Mouse (Mus musculus) lung, postnatal 10 days (tissue): ENCODE measurements around the gene Zc3h12c.

Experiments used
- DNase-seq: peaks from one replicate; pipeline ENCODE4 v3.0.0; 2021

Gene Zc3h12c

GRCm38 (mm10) chr9:52165076-52165705, 3.2 kb downstream of the Zc3h12c start:
- no peak for DNase-seq

GRCm38 (mm10) chr9:52160512-52160911, 7.9 kb downstream of the Zc3h12c start:
- no peak for DNase-seq

GRCm38 (mm10) chr9:52158561-52158960, 9.8 kb downstream of the Zc3h12c start:
- no peak for DNase-seq

- DNase-seq = no peak
These were observed 13.0 kb downstream of the Zc3h12c start for GRCm38 (mm10) chr9:52155417-52155816.

- peak; percentile 50 for DNase-seq
These were observed 14.1 kb downstream of the Zc3h12c start for GRCm38 (mm10) chr9:52154253-52154652.

GRCm38 (mm10) chr9:52152076-52152826, 16.1 kb downstream of the Zc3h12c start:
- DNase-seq = no peak

- DNase-seq = no peak
These were observed 18.6 kb downstream of the Zc3h12c start for GRCm38 (mm10) chr9:52149768-52150167.

- DNase-seq = no peak
These were observed 19.1 kb downstream of the Zc3h12c start for GRCm38 (mm10) chr9:52149286-52149685.

GRCm38 (mm10) chr9:52148831-52149230, 19.5 kb downstream of the Zc3h12c start:
- DNase-seq = no peak

- no peak for DNase-seq
These were observed 20.1 kb downstream of the Zc3h12c start for GRCm38 (mm10) chr9:52148311-52148710.

GRCm38 (mm10) chr9:52146241-52146640, 22.1 kb downstream of the Zc3h12c start:
- no peak for DNase-seq

- DNase-seq = no peak
These were observed 35.6 kb downstream of the Zc3h12c start for GRCm38 (mm10) chr9:52132771-52133170.

GRCm38 (mm10) chr9:52130348-52130747, 38.0 kb downstream of the Zc3h12c start:
- peak; percentile 37 for DNase-seq

GRCm38 (mm10) chr9:52125225-52125624, 43.1 kb downstream of the Zc3h12c start:
- no peak for DNase-seq

- no peak for DNase-seq
These were observed 49.2 kb downstream of the Zc3h12c start for GRCm38 (mm10) chr9:52119212-52119611.

GRCm38 (mm10) chr9:52113091-52113490, 55.3 kb downstream of the Zc3h12c start:
- no peak for DNase-seq

GRCm38 (mm10) chr9:52110738-52111137, 57.6 kb downstream of the Zc3h12c start:
- DNase-seq = no peak

- no peak for DNase-seq
These were observed 61.2 kb downstream of the Zc3h12c start for GRCm38 (mm10) chr9:52107161-52107560.

GRCm38 (mm10) chr9:52105423-52105822, 62.9 kb downstream of the Zc3h12c start:
- no peak for DNase-seq

GRCm38 (mm10) chr9:52104225-52104615, 64.2 kb downstream of the Zc3h12c start:
- no peak for DNase-seq

- no peak for DNase-seq
These were observed 64.7 kb downstream of the Zc3h12c start for GRCm38 (mm10) chr9:52103448-52104224.

- DNase-seq = no peak
These were observed 66.1 kb downstream of the Zc3h12c start for GRCm38 (mm10) chr9:52102060-52102844.

- DNase-seq = no peak
These were observed 67.9 kb downstream of the Zc3h12c start for GRCm38 (mm10) chr9:52100426-52100825.
